Mouse (Mus musculus) telencephalon, adult 2 months (tissue): ENCODE results near the gene Ssna1.
"Not testable (repeated sequence)": the region's sequence is repeated elsewhere in the genome, so short reads cannot be mapped to it uniquely, and the experiment has no call there.

ENCODE experiments used
- DNase-seq: peaks from one replicate; pipeline ENCODE4 v3.0.0-alpha.2; 2011; ENCODE audit warnings: low read depth, low spot score

Gene Ssna1

GRCm38 (mm10) chr2:25262291-25262767 lies 9.9 kb downstream of the Ssna1 start, which contains the start of gene Tprn:
TSS of gene Tprn (plus strand) at chr2:25262618.
- DNase-seq: peak; percentile 99

- peak; percentile 53 for DNase-seq
Measured at GRCm38 (mm10) chr2:25261870-25262269, 10.4 kb downstream of the Ssna1 start.

GRCm38 (mm10) chr2:25258887-25259286 lies 13.4 kb downstream of the Ssna1 start:
- no peak for DNase-seq

- DNase-seq: not testable (repeated sequence)
Measured at GRCm38 (mm10) chr2:25257250-25257649, 15.0 kb downstream of the Ssna1 start.

- DNase-seq: not testable (repeated sequence)
Measured at GRCm38 (mm10) chr2:25256443-25257109, 15.7 kb downstream of the Ssna1 start.

GRCm38 (mm10) chr2:25255284-25255779 lies 16.9 kb downstream of the Ssna1 start, which contains the start of gene Tmem203:
TSS of gene Tmem203 (plus strand) at chr2:25255439.
- peak; percentile 73 for DNase-seq

GRCm38 (mm10) chr2:25252331-25252730 lies 19.9 kb downstream of the Ssna1 start:
- no peak for DNase-seq

- no peak for DNase-seq
Measured at GRCm38 (mm10) chr2:25246183-25247072, 25.8 kb downstream of the Ssna1 start, which contains the start of gene AL732309.1. TSS of gene AL732309.1 (minus strand) at chr2:25246863.

- no peak for DNase-seq
Measured at GRCm38 (mm10) chr2:25244144-25244543, 28.1 kb downstream of the Ssna1 start.

GRCm38 (mm10) chr2:25243342-25243741 lies 28.9 kb downstream of the Ssna1 start:
- no peak for DNase-seq

- no peak for DNase-seq
Measured at GRCm38 (mm10) chr2:25242101-25242506, 30.1 kb downstream of the Ssna1 start, which contains the start of the genes Rnf208 and Cysrt1. TSS of gene Rnf208 (plus strand) at chr2:25242255. TSS of gene Cysrt1 (minus strand) at chr2:25242452.

- no peak for DNase-seq
Measured at GRCm38 (mm10) chr2:25241438-25241775, 30.8 kb downstream of the Ssna1 start.

- peak; percentile 84 for DNase-seq
Measured at GRCm38 (mm10) chr2:25240723-25241437, 31.4 kb downstream of the Ssna1 start.

- no peak for DNase-seq
Measured at GRCm38 (mm10) chr2:25240310-25240709, 31.9 kb downstream of the Ssna1 start.

- DNase-seq: no peak
Measured at GRCm38 (mm10) chr2:25239766-25240165, 32.5 kb downstream of the Ssna1 start.

GRCm38 (mm10) chr2:25238106-25238505 lies 34.1 kb downstream of the Ssna1 start:
- no peak for DNase-seq

GRCm38 (mm10) chr2:25237522-25237921 lies 34.7 kb downstream of the Ssna1 start:
- no peak for DNase-seq

GRCm38 (mm10) chr2:25236614-25237013 lies 35.6 kb downstream of the Ssna1 start, which contains the start of gene Rnf224:
TSS of gene Rnf224 (minus strand) at chr2:25236787.
- DNase-seq: no peak

- DNase-seq: no peak
Measured at GRCm38 (mm10) chr2:25234551-25235220, 37.6 kb downstream of the Ssna1 start.

- no peak for DNase-seq
Measured at GRCm38 (mm10) chr2:25234050-25234449, 38.2 kb downstream of the Ssna1 start, which contains the start of gene Slc34a3. TSS of gene Slc34a3 (minus strand) at chr2:25234364.

GRCm38 (mm10) chr2:25233421-25233820 lies 38.8 kb downstream of the Ssna1 start:
- DNase-seq: no peak
